Mouse (Mus musculus) kidney, postnatal 0 days (tissue): ENCODE data around the gene Miip. TPM values are rescaled to one million over a fixed set of nuclear protein-coding genes. Genes with fewer than 3 reads are reported as not detected.

ENCODE experiments used
- ATAC-seq: fragments of 200-750 bp; cut with Nextera tagmentation; replicated peaks from 2 replicates; pipeline ENCODE4 v1.8.0; 2017; ENCODE audit warnings: low read depth, moderate number of reproducible peaks, moderate TSS enrichment, moderate library complexity; ENCODE audit not compliant: low FRiP score
- DNase-seq: peaks from one replicate; pipeline ENCODE4 v3.0.0-alpha.2; 2016; ENCODE audit warnings: low spot score
- H3K27ac ChIP-seq: fragments of 300-500 bp; sonication (generic); 2 replicates; pipeline ENCODE4 v1.5.1; 2014; ENCODE audit warnings: mild to moderate bottlenecking
- H3K27me3 ChIP-seq: fragments of 300-500 bp; sonication (generic); 2 replicates; pipeline ENCODE4 v1.6.1; 2014; ENCODE audit warnings: low read length, mixed read lengths; ENCODE audit not compliant: insufficient read depth
- H3K36me3 ChIP-seq: fragments of 300-500 bp; sonication (generic); 2 replicates; pipeline ENCODE4 v1.6.1; 2014; ENCODE audit warnings: low read length, mixed read lengths; ENCODE audit not compliant: insufficient read depth
- H3K4me1 ChIP-seq: fragments of 300-500 bp; sonication (generic); replicated peaks from 2 replicates; pipeline ENCODE4 v1.6.1; 2014; ENCODE audit warnings: antibody characterized with exemption, low read length, mixed read lengths; ENCODE audit not compliant: insufficient read depth
- H3K4me2 ChIP-seq: fragments of 300-500 bp; sonication (generic); 2 replicates; pipeline ENCODE4 v1.6.1; 2014; ENCODE audit warnings: mild to moderate bottlenecking, low read length, moderate library complexity, mixed read lengths
- H3K4me3 ChIP-seq: fragments of 300-500 bp; sonication (generic); replicated peaks from 2 replicates; pipeline ENCODE4 v1.5.1; 2014; ENCODE audit warnings: low read depth, low read length
- H3K9ac ChIP-seq: fragments of 300-500 bp; sonication (generic); 2 replicates; pipeline ENCODE4 v1.6.1; 2014; ENCODE audit warnings: low read depth, low read length
- H3K9me3 ChIP-seq: fragments of 300-500 bp; sonication (generic); replicated peaks from 2 replicates; pipeline ENCODE4 v1.6.1; 2016; ENCODE audit warnings: low read length, inconsistent platforms, mixed read lengths
- CTCF ChIP-seq: IDR thresholded peaks from 2 replicates; pipeline ENCODE4 v1.5.1; 2016; ENCODE audit warnings: antibody characterized with exemption, low read depth, mild to moderate bottlenecking, moderate library complexity
- WGBS: fragments of 180-500 bp; shearing (Covaris S2); extraction: QIAGEN DNeasy Blood & Tissue Kit; methylation state at CpG from one replicate; pipeline ENCODE4 v1.1.7; 2014; 5-methylcytosine and 5-hydroxymethylcytosine counted together
- polyA plus RNA-seq: library from polyadenylated mRNA; unstranded; fragments of >200 nt; fragmentation: Nextera tagmentation; extraction: Ambion mirVana; gene quantifications from 2 replicates; pipeline ENCODE4 v1.2.1, GENCODE M21; 2015

The Miip gene
- polyA plus RNA-seq, 1 experiment from 2014 or later, result 29.4 TPM

DNA sequence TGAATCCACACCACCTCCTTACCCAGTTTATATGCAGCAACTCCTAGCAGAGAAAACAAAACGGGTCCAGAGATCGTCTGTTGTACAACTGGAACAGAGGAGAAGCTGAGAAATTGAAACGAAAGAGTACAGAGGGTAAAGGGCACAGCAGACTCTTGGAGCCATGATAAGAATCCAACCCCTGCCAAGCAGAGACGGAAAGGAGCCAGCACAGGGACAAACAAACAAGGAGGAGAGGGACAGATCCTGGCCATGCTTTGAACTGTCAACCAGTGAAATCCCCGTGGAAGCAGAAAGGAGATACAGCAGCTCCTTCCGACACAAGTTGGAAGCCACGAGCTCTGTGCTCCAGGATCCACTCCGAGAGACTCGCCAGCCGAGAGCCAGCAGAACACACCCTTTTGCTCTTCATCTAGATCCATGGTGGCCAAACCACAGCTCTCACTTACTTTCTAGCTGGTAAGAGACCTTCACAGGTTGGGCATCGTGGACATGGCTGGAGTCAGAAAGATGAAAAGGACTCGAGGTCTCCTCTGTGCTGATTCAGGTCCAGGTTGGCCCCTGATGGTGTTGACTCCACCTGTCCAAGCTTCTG lies 34.4 kb upstream of the Miip start:
- WGBS, result 91% methylated on average over 12 of the region's 12 CpGs
- H3K4me3 ChIP-seq, result no peak overlapping the region
- DNase-seq, result no peak

DNA sequence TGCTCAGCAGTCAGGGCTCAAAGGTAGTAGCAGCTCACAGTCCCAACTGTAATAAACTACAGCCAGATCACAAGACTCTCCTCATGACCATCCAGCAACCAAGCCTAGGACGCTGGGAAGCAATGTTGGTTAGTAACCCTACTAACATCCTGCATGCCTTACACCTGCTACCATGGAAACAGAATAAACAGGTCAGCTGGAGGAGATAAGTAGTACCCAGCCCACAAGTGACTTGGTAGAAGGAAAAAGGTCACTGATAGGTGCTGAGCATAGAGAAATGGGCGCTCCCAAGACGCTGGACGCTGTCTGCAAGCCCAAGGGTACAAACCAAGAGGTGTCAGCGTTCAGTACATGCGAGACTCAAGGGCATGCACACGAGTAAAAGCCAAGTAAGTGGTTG lies 31.8 kb upstream of the Miip start:
- no peak overlapping the region for H3K4me2 ChIP-seq
- H3K27me3 ChIP-seq, result no peaks in the 10 kb centered on the region
- 92% methylated on average over 7 of the region's 7 CpGs for WGBS
- no peak overlapping the region for H3K9ac ChIP-seq
- H3K9me3 ChIP-seq, result no peaks in the 10 kb centered on the region
- H3K4me1 ChIP-seq, result no peaks in the 10 kb centered on the region
- no peak overlapping the region for H3K4me3 ChIP-seq
- DNase-seq (no peak), ATAC-seq (no peak)
- no peak overlapping the region for H3K27ac ChIP-seq
- peaks cover 31% of the 10 kb centered on the region; the same call in 1 of the 2 replicates for H3K36me3 ChIP-seq
- no peak for TF ChIP-seq CTCF

More for the DNA sequence above, 34.4 kb upstream of the Miip start:
- Histone ChIP-seq H3K36me3 (peaks cover 14% of the 10 kb centered on the region; the same call in 1 of the 2 replicates), H3K9ac (no peak overlapping the region; the same call in 1 of the 2 replicates), H3K27ac (no peak overlapping the region), H3K9me3 (no peaks in the 10 kb centered on the region), H3K4me1 (no peaks in the 10 kb centered on the region), H3K4me2 (0 out of 2 replicates have a peak overlapping the region, but pooled peaks have one; percentile 65), H3K27me3 (no peaks in the 10 kb centered on the region)
- ATAC-seq, result no peak
- TF ChIP-seq CTCF, result no peak

DNA sequence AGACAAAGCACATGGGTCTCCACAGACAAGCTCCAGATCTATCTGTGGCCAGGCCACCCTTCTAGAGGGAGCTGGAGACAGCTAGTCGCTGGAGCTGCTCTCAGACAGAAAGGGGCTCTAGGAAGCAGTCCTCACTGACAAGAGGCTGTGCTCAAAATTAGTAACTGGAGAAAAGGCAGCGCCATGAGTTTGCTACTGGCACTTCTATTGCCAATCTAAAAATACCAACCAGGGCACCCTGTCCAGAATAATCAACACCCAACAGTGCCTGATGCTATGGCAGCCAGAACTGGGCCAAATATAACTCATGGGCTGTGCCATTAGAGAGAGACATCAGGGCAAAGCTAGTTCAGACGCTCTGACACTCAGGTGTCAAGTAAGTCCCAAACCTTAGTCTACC lies 28.7 kb upstream of the Miip start:
- H3K9me3 ChIP-seq, result no peaks in the 10 kb centered on the region
- no peak for DNase-seq
- no peak overlapping the region for H3K4me3 ChIP-seq
- ATAC-seq, result no peak
- no peak overlapping the region for H3K4me2 ChIP-seq
- no peaks in the 10 kb centered on the region for H3K4me1 ChIP-seq
- H3K36me3 ChIP-seq, result peaks cover 35% of the 10 kb centered on the region; the same call in 1 of the 2 replicates
- no peak overlapping the region for H3K9ac ChIP-seq
- TF ChIP-seq CTCF, result no peak
- no peak overlapping the region for H3K27ac ChIP-seq
- 91% methylated on average over 3 of the region's 3 CpGs for WGBS
- no peaks in the 10 kb centered on the region for H3K27me3 ChIP-seq

GRCm38 (mm10) chr4:147896411-147896810 lies 27.8 kb upstream of the Miip start:
- no peak for DNase-seq
- no peak overlapping the region for H3K9ac ChIP-seq
- peaks cover 36% of the 10 kb centered on the region; the same call in 1 of the 2 replicates for H3K36me3 ChIP-seq
- no peak for ATAC-seq
- H3K27ac ChIP-seq, result no peak overlapping the region
- H3K27me3 ChIP-seq, result no peaks in the 10 kb centered on the region
- no peaks in the 10 kb centered on the region for H3K4me1 ChIP-seq
- H3K9me3 ChIP-seq, result no peaks in the 10 kb centered on the region
- WGBS, result 50% methylated on average over 1 of the region's 1 CpGs
- no peak for TF ChIP-seq CTCF
- no peak overlapping the region for H3K4me2 ChIP-seq
- H3K4me3 ChIP-seq, result no peak overlapping the region

GRCm38 (mm10) chr4:147895815-147896330 lies 27.3 kb upstream of the Miip start:
- Histone ChIP-seq H3K9ac (no peak overlapping the region), H3K36me3 (peaks cover 40% of the 10 kb centered on the region; the same call in 1 of the 2 replicates), H3K27ac (no peak overlapping the region), H3K4me1 (no peaks in the 10 kb centered on the region), H3K27me3 (no peaks in the 10 kb centered on the region), H3K9me3 (no peaks in the 10 kb centered on the region), H3K4me3 (no peak overlapping the region), H3K4me2 (no peak overlapping the region)
- DNase-seq (no peak), ATAC-seq (no peak)
- TF ChIP-seq CTCF, result no peak
- 82% methylated on average over 4 of the region's 4 CpGs for WGBS

DNA sequence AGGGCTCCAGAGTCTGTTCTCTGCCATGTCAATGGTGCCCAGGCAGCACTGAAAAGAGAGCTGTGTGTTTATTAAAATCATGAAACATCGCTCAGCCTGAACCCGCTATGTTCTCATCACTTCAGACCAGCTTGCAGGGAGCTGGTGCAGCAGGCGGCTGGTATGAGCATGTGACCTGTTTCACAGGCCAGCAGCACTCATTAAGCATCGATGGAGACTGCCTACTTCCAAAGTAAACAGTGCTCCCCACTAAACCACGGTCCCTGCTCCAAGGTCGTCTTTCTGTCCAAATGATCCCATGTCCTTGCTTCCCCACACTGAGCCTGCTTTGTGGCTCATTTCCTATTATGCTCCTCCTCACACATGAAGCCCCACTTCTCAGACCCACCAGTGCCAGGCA lies 21.7 kb upstream of the Miip start:
- Histone ChIP-seq H3K4me1 (no peaks in the 10 kb centered on the region), H3K27ac (no peak overlapping the region), H3K4me3 (no peak overlapping the region), H3K9ac (no peak overlapping the region), H3K4me2 (no peak overlapping the region), H3K27me3 (no peaks in the 10 kb centered on the region), H3K36me3 (peaks cover 52% of the 10 kb centered on the region), H3K9me3 (no peaks in the 10 kb centered on the region)
- DNase-seq (no peak), ATAC-seq (no peak)
- TF ChIP-seq CTCF, result no peak
- 78% methylated on average over 6 of the region's 6 CpGs for WGBS
